Mouse (Mus musculus): ENCODE data around the gene Nkain2. TPM values are rescaled to one million over a fixed set of nuclear protein-coding genes. Genes with fewer than 3 reads are reported as not detected.
"Not testable (repeated sequence)": the region's sequence is repeated elsewhere in the genome, so short reads cannot be mapped to it uniquely, and the experiment has no call there.

Gene Nkain2
- polyA plus RNA-seq, 1 experiment from 2014 or later: 0.38 TPM

DNA sequence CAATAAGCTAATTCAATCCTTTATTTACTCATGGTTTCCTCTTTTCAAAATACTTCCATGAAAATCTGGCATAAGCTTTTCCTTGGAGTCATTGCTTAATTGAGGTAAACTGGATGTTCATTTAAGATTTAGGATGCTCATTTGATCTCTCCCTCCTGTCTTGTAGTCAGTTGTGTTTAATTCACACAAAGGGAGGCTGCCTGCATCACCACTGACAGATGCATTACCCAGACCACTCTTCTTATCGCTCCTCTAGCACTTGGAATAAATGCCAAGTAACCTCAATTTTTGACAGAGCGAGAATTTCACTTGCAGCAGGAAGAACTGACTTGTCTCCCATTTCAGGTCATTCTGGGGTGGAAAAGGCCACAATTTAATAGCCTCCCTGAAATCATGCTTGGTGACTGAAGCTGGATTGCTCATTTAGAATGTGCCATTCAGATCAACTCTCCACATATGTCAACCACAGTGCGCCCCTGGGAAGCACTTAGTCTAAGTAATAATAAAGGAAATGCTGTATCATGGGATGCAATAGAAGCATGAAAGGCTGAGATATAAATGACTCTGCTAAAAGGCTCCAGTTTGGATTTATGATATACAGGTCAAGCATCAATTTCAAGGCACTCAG is 107.4 kb downstream of the Nkain2 start:
- Histone ChIP-seq H3K27me3 (no peaks in the 10 kb centered on the region), H3K9me3 (no peaks in the 10 kb centered on the region), H3K4me1 (replicated peaks) (no peaks in the 10 kb centered on the region), H3K4me2 (no peak overlapping the region), H3K36me3 (no peaks in the 10 kb centered on the region), H3K9ac (replicated peaks) (no peak overlapping the region), H3K27ac (no peak overlapping the region), H3K4me3 (replicated peaks) (no peak overlapping the region)
- ATAC-seq (ENCODE audit: insufficient number of reproducible peaks, insufficient read depth, low FRiP score, low TSS enrichment, low read depth): no peak
- 74% methylated on average over 3 of the region's 3 CpGs for WGBS

DNA sequence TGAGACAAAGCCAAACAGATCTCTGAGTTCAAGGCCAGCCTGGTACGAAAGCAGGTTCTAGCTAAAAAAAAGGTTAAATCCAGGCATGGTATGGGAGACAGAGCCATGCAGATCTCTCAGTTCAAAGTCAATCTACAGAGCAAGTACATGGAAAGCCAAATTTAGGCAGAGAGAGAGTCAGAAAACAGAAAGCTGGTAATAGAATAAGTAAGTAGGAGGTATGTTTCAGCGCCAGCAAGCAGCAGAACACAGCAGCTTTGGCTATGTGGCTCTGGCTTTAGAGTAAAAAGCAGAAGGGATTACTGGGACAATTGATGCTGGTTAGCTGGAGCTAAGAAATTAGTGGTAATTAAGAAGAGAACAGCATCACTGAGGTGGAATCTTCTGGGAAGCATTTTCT is 151.3 kb downstream of the Nkain2 start:
- no peak for ATAC-seq (ENCODE audit: insufficient number of reproducible peaks, insufficient read depth, low FRiP score, low TSS enrichment, low read depth)
- WGBS: 89% methylated on average over 2 of the region's 2 CpGs

DNA sequence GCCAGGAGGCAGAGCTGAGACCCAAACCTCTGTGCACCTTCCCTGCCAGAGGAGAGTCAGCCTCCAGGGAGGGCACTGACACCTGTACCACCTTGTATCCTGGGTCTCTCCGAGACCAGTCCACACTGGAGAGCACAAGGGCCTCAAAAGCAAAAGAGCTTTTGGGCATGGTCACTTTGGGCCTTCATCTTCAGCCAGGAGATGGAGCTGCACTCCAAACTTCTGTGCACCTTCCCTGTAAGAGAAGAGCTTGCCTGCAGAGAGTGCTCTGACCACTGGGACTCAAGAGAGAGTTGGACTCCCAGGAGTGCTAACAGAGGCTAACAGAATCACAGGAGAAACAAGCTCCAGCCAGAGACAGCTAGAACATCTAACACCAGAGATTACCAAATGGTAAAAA is 183.7 kb downstream of the Nkain2 start:
- not testable (repeated sequence) for H3K9me3 ChIP-seq; H3K27me3 ChIP-seq; H3K4me1 ChIP-seq (replicated peaks); H3K27ac ChIP-seq; H3K36me3 ChIP-seq; H3K4me2 ChIP-seq; H3K4me3 ChIP-seq (replicated peaks); H3K9ac ChIP-seq (replicated peaks); ATAC-seq (ENCODE audit: insufficient number of reproducible peaks, insufficient read depth, low FRiP score, low TSS enrichment, low read depth)
- WGBS: 72% methylated on average over 1 of the region's 1 CpGs

More for the DNA sequence above, 151.3 kb downstream of the Nkain2 start:
- Histone ChIP-seq H3K27ac (no peak overlapping the region), H3K4me2 (no peak overlapping the region), H3K9me3 (no peaks in the 10 kb centered on the region), H3K36me3 (no peaks in the 10 kb centered on the region), H3K27me3 (no peaks in the 10 kb centered on the region), H3K4me1 (replicated peaks) (no peaks in the 10 kb centered on the region), H3K9ac (replicated peaks) (no peak overlapping the region), H3K4me3 (replicated peaks) (no peak overlapping the region)

DNA sequence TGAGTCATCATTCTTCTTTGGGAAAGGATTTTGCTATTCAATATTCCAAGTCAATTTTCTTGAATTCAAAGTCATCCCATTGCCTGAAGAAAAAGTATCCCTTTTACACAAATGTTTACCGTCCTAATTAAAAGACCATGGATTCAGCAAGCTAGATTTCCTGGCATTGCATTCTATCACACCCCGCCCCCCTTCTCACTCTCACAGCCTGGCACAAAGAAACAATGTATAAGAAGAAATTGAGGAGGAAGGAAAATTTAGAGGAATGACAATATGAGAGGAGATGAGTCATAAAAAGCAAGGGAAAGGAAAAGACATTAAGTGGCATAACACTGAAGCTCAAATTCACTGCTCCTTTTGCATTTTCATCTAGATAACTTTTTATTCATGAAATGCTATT is 193.6 kb downstream of the Nkain2 start:
- ATAC-seq (ENCODE audit: insufficient number of reproducible peaks, insufficient read depth, low FRiP score, low TSS enrichment, low read depth): no peak
- Histone ChIP-seq H3K4me2 (no peak overlapping the region), H3K27ac (no peak overlapping the region), H3K27me3 (no peaks in the 10 kb centered on the region), H3K9me3 (no peaks in the 10 kb centered on the region), H3K9ac (replicated peaks) (no peak overlapping the region), H3K36me3 (no peaks in the 10 kb centered on the region), H3K4me1 (replicated peaks) (no peaks in the 10 kb centered on the region), H3K4me3 (replicated peaks) (no peak overlapping the region)
- 83% methylated on average over 2 of the region's 2 CpGs for WGBS

DNA sequence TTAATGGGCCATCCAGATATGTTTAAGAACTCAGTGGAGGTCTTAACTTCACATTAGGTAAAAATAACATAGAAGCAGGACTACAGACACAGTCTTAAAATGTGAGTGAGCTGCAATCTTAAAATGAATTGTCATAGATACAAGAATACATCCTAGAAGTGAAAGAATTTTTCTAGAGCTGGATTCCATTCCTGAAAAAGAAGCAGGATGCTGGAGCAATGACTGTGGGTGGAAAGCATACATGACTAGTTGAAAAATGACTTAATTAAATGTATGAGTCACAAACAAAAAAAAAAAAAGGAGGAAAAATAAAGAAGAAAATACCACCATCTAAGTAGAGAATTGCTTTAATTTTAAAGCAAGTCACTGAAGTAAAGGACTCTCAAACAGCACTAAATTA is 205.7 kb downstream of the Nkain2 start:
- Histone ChIP-seq H3K9me3 (no peaks in the 10 kb centered on the region), H3K4me3 (replicated peaks) (no peak overlapping the region), H3K36me3 (no peaks in the 10 kb centered on the region), H3K4me2 (no peak overlapping the region), H3K4me1 (replicated peaks) (no peaks in the 10 kb centered on the region), H3K27me3 (no peaks in the 10 kb centered on the region), H3K27ac (no peak overlapping the region), H3K9ac (replicated peaks) (no peak overlapping the region)
- ATAC-seq (ENCODE audit: insufficient number of reproducible peaks, insufficient read depth, low FRiP score, low TSS enrichment, low read depth): no peak

DNA sequence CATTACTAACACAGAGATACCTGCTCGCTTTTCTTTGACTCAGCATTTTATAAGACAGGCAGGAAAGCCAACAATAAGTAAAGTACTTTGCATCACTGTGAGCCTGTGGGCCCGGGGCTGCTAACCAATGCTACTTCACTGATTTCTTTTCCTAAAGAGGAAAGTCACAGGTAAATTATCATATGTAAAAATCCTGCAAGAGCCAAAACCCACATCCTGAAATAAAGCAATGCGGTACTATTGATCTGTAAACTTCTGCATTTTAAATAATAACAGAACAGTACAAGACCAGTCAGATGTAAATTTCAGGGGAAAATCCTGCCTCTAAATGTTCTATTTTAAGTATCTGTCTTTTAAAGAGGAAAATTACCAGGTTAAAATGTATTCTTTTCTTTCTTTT is 250.0 kb downstream of the Nkain2 start:
- H3K9me3 ChIP-seq: no peaks in the 10 kb centered on the region
- H3K4me2 ChIP-seq: no peak overlapping the region
- ATAC-seq (ENCODE audit: insufficient number of reproducible peaks, insufficient read depth, low FRiP score, low TSS enrichment, low read depth): no peak
- no peak overlapping the region for H3K4me3 ChIP-seq (replicated peaks)
- H3K4me1 ChIP-seq (replicated peaks): no peaks in the 10 kb centered on the region
- 72% methylated on average over 3 of the region's 3 CpGs for WGBS
- no peak overlapping the region for H3K9ac ChIP-seq (replicated peaks)
- no peak overlapping the region for H3K27ac ChIP-seq
- H3K36me3 ChIP-seq: no peaks in the 10 kb centered on the region
- H3K27me3 ChIP-seq: no peaks in the 10 kb centered on the region

DNA sequence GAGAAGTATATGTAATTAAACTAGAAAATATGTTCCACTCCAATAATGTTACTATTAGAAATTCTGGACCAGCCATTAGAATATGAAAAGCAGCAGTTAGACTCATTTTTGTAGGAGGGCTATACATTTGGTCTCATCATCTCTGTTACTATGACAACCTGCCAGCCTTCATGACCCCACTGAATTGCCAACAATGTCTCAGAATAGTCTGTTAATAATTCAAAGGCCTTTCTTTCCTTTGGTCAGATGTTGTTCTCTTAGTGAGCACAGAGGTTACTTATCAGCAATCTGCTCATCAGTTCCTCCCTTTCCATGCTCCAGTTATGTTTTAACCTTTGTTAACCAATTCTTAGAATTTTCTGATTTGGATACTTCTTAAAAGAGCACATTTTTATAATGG is 251.1 kb downstream of the Nkain2 start:
- Histone ChIP-seq H3K4me3 (replicated peaks) (no peak overlapping the region), H3K4me2 (no peak overlapping the region), H3K27ac (no peak overlapping the region), H3K9ac (replicated peaks) (no peak overlapping the region), H3K27me3 (no peaks in the 10 kb centered on the region), H3K9me3 (no peaks in the 10 kb centered on the region), H3K4me1 (replicated peaks) (no peaks in the 10 kb centered on the region), H3K36me3 (no peaks in the 10 kb centered on the region)
- ATAC-seq (ENCODE audit: insufficient number of reproducible peaks, insufficient read depth, low FRiP score, low TSS enrichment, low read depth): no peak

DNA sequence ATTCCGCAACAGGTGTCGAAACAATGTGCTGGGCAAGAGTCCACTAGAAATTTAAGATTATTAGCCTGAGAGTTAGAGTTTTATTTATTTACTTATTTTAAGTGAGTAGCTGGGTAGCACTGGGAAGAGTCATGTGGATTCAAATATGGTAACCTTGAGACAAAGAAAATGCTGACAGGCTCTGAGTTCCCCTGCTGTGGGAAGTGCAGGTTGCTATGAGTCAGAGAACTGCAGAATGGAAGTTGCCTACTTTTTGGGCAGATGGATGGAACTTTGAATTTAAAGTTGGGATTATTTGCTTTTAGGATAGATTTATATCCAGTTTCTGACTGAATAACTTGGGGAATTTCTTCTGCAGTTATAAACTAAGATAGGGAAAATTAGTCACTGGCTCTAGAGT is 259.2 kb downstream of the Nkain2 start:
- WGBS: 96% methylated on average over 2 of the region's 2 CpGs
- ATAC-seq (ENCODE audit: insufficient number of reproducible peaks, insufficient read depth, low FRiP score, low TSS enrichment, low read depth): no peak
- Histone ChIP-seq H3K4me3 (replicated peaks) (no peak overlapping the region), H3K4me2 (no peak overlapping the region), H3K9me3 (no peaks in the 10 kb centered on the region), H3K36me3 (no peaks in the 10 kb centered on the region), H3K4me1 (replicated peaks) (no peaks in the 10 kb centered on the region), H3K27me3 (no peaks in the 10 kb centered on the region), H3K27ac (no peak overlapping the region), H3K9ac (replicated peaks) (no peak overlapping the region)

DNA sequence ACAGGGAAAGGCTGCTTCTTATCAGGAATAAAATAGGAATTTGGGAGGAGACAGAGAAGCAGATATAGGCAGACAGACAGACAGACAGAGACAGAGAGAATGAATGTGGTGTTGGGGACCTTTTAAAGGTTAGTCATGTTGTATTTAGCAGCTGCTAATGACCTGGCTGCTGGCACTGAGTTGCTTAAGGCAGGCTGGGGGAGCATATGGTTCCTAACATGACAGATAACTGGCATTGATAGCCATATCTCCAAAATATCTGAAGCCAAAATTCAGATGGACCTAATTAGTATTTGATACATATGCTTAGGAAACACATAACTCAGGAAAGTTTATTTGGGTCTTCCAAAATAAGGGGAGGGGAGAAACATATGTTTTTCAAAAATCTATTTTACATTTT is 285.8 kb downstream of the Nkain2 start:
- no peak for ATAC-seq (ENCODE audit: insufficient number of reproducible peaks, insufficient read depth, low FRiP score, low TSS enrichment, low read depth)
- Histone ChIP-seq H3K9me3 (no peaks in the 10 kb centered on the region), H3K36me3 (no peaks in the 10 kb centered on the region), H3K4me3 (replicated peaks) (no peak overlapping the region), H3K27me3 (no peaks in the 10 kb centered on the region), H3K4me1 (replicated peaks) (no peaks in the 10 kb centered on the region), H3K9ac (replicated peaks) (no peak overlapping the region), H3K4me2 (no peak overlapping the region), H3K27ac (no peak overlapping the region)

DNA sequence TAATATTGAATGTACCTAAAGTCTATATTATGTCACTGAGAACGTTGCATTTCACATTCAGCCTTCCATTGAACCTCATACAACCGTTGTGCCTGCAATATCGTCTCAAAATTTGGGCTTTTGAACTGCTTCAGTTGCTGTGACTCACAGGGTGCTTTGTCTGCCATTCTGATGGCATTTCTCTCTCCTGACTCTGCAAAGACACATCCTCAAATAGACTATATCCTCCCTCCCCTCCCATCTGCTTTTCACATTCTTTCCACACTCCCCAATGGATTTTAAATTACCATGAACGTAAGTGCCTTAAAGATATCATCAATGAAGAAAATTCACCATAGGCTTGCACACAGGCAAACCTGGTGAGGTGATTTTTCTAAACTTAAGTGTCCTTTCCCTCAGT is 287.5 kb downstream of the Nkain2 start:
- no peak for ATAC-seq (ENCODE audit: insufficient number of reproducible peaks, insufficient read depth, low FRiP score, low TSS enrichment, low read depth)

DNA sequence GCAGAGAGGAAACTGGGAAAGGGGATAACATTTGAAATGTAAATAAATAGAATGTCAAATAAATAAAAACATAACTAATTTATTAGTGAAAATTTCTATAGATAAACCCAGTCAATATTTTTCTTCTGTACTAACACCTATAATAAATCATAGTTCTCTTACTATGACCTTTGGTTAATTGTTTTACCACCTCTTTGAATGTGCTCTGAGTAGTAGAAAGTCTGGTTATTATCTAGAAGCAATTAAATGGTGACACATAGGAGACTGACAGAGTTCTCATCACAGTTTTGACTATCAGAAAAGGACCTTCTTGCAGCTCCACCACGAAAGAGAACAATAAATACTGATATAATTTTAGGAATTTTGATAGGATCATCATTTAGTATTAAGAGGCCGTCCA is 295.3 kb downstream of the Nkain2 start:
- Histone ChIP-seq H3K36me3 (no peaks in the 10 kb centered on the region), H3K27ac (no peak overlapping the region), H3K4me3 (replicated peaks) (no peak overlapping the region), H3K27me3 (no peaks in the 10 kb centered on the region), H3K4me2 (no peak overlapping the region), H3K4me1 (replicated peaks) (no peaks in the 10 kb centered on the region), H3K9ac (replicated peaks) (no peak overlapping the region), H3K9me3 (no peaks in the 10 kb centered on the region)
- no peak for ATAC-seq (ENCODE audit: insufficient number of reproducible peaks, insufficient read depth, low FRiP score, low TSS enrichment, low read depth)
- WGBS: 72% methylated on average over 2 of the region's 2 CpGs

More for the DNA sequence above, 287.5 kb downstream of the Nkain2 start:
- H3K9me3 ChIP-seq: no peaks in the 10 kb centered on the region
- H3K4me3 ChIP-seq (replicated peaks): no peak overlapping the region
- no peak overlapping the region for H3K9ac ChIP-seq (replicated peaks)
- no peak overlapping the region for H3K27ac ChIP-seq
- no peaks in the 10 kb centered on the region for H3K27me3 ChIP-seq
- no peaks in the 10 kb centered on the region for H3K4me1 ChIP-seq (replicated peaks)
- H3K36me3 ChIP-seq: no peaks in the 10 kb centered on the region
- H3K4me2 ChIP-seq: no peak overlapping the region
- 72% methylated on average over 4 of the region's 4 CpGs for WGBS

DNA sequence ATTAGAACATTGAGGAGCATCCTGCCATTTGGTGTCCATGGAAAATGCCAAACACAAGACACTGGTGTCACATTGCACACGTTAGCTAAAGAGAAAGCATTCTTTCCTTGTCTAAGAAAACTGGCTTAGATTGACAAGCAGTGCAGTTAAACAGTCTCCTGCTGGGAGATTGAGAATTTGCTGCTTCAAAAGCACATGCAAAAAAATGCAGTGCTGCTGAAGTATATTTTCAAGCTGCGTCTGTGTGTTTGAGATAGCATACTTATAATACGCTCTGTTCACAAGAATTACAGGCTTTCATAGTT is 313.0 kb downstream of the Nkain2 start:
- no peaks in the 10 kb centered on the region for H3K36me3 ChIP-seq
- H3K27ac ChIP-seq: no peak overlapping the region
- no peak overlapping the region for H3K4me3 ChIP-seq (replicated peaks)
- 66% methylated on average over 3 of the region's 3 CpGs for WGBS
- ATAC-seq (ENCODE audit: insufficient number of reproducible peaks, insufficient read depth, low FRiP score, low TSS enrichment, low read depth): no peak
- no peaks in the 10 kb centered on the region for H3K27me3 ChIP-seq
- no peak overlapping the region for H3K9ac ChIP-seq (replicated peaks)
- no peak overlapping the region for H3K4me2 ChIP-seq
- 0 out of 2 replicates have a peak, but pooled peaks cover 7% of the 10 kb centered on the region for H3K9me3 ChIP-seq
- H3K4me1 ChIP-seq (replicated peaks): no peaks in the 10 kb centered on the region

Data from limb, embryonic 12.5 days (tissue).